Mouse (Mus musculus) retina, postnatal 1 day (tissue): ENCODE measurements at regions not wholly inside any gene's neighbourhood (a gene's known extent, or its start where the extent isn't known, plus 50 kb on each side); places are given as distances from the start of the nearest gene placed in this dataset.

Experiments used
- DNase-seq: peaks from one replicate; pipeline ENCODE4 v3.0.0-alpha.2; 2012

DNA sequence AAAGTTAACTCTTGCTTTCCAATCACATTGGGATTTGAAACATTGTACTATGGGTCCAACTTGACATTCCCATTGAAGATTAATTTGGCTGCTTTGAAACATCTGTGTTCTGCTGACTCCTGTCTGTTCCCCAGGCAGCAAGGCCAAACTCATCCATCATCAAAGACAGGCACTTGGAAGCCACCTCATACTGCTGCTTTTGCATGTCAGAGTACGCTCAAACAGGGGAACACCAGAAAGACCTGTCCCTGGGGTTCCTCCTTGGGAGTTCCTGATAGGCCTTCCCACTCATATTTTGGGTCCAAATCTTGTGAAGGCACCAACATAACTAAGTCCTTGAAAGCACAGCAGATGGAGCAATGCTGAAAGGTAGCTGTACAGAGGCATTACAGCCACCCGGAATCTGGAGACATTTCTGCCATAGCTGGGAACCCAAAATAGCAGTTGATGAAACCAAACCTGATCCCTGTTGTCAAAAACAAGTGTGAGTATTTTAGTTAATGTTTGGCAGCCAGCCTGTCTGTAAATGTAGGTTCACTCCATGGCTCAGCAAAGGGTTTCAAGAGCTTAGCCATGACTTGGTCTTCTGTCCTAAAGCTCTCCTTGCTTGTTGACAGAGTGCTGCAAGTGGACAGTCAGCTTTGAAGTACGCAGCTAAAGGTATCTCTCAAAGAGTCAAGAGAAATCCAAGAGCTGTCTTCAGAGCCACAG, 147.0 kb upstream of the Spag17 start:
- no peak for DNase-seq

DNA sequence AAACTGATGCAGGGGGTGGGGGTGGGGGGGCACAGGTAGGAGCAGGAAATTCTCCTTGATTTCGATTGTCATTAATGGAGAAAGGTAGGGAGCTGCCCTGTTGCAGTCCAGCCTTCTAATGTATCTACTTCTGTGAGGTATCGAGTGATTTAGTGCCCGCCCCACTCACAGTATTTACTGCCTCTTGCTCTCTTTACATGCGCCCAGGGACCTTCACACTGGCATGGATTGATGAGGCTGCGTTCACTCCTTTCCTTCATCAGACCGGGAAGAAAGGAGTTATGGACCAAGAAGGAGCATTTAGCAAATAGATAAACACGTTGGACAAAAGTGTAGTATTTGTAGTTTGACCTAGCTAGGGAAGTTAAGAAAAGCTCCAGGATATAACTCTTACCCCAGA, 145.6 kb upstream of the Spag17 start:
- DNase-seq: no peak

DNA sequence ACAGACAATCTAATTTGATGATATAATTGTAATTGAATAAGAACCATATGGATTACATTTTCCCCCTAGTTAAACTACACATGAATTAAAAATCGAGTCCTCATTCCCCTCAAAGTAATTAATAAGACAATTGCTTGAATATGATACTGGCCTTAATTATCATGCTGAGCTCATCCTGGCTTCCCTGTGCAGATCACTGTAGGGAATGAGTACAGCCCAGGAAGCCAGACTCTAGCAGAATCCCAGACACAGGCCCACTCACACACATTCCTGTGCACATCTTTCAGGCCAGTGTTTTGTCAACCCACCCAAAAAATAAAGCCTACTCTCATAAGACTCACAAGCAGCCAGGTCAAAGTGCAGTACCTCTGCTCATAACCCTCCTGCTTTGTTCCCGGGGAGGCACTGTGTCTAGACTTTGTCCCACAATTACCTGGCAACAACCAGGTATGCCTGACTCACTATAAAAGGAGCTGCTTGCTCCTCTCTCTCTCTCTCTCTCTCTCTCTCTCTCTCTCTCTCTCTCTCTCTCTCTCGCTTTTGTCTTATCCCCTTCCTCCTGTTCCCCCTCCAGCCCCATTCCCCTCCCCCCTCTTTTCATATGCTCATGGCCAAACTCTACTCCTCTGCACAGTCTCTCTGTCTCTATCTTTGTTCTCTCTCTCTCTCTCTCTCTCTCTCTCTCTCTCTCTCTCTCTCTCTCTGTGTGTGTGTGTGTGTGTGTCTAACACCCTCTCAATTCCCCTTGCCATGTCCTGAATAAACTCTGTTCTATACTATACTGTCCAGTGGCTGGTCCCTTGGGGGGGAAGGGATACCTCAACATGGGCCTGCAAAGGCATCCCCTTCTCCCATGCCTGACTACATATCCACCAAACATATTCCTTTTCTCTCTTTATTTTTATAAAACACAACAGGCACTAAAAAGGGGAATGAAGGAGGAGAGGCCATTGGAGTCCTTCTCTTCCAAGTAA, 143.7 kb upstream of the Spag17 start:
- no peak for DNase-seq

DNA sequence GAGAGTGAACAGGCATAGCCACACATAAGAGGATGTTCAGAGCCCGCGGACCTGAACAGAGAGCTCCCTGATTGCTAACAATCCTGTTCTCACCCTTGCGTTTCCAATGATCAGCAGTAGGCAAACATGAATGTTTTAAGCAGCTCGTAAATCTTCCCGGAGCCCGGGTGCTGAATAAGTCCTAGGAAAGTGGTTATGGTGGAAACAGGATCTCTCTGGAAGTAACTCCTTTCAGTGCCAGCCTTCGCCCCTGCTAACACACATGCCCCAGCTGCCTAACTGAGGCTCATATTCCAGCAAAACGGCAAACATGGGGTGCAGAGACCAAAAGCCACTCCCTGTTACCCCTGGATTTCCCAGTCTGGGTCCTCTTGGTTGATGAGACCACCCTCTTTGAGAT, 135.5 kb upstream of the Spag17 start:
- no peak for DNase-seq

DNA sequence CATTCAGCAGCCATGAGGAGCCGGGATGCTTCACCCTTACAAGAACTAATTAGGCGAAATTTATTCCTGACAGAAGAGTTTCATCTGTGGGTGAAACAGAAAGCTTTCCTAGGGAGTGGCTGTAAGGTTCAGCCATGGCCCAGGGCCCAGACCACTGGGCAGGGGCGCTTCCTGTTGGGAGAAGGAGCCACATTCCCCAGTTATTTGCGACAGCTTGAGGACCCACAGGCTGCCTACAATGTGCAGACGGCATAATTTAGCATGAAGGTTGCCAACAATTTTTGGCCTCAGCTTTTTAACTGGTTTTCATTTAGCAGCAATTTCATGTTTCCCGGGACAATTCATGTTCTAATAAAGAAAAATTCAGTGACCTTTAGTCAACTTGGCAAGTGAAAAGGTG, 106.7 kb upstream of the Spag17 start:
- DNase-seq: no peak

DNA sequence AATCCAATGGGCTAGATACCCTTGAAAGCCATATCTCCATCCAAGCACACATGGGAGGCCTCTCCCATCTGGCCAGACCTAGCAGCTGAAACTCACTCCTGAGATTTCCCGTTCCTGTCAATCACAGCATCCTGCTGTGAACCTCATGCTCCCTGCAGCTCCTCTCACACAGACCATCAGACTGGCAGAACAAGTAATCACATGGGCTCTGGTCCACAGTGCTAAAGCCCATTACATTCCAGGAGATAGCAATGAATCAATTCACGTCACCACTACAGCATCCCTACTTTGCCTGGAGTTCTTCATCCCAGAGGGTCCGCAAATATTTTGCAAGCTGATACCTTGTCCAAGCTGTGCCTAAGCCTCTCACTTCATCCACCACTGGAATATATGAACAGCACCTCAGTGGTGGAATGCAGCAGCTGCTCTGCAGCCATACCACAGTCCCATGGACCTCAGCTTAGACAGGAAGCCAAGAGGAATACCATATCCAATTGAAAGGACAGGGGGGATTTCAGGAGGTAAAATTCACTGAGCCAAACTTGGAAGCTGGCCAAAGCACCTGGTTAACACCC, 99.2 kb upstream of the Spag17 start:
- no peak for DNase-seq

DNA sequence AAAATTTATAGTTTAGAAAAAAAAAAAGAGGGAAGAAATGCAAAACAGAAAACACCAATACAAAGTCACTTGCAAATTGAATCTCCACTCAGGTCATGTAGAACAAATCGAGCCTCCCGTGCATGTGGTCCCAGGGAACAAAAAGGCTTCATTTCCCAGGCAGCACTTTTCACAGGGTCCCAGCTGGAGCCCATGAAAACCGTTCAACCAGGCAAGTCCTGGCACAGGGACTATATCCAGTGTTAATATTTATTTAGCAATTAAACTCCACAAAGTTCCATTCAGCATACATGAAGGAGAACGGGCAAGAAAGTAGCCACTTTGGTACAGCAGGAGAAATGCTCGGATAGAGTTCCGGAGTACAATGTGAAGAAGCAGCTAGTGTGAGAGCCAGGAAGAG, 93.9 kb upstream of the Spag17 start:
- DNase-seq: no peak

DNA sequence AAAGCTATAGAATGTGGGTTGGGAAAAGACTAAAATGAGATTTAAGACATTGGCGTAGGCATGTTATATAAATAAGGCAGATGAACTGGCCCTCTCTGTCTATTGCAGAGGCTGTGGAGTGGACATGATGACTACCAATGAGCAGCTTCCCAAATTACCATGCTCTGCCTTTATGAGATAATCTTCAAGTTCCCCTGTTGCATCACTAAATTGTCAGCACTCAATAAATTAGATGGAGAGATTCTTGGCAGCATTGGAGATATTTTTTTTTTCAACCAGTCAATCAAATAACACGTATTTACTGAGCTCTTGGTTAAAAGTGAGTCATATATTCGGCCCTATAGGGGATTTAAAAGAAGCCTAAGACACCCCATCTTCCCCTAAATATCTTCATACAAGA, 91.6 kb upstream of the Spag17 start:
- no peak for DNase-seq

DNA sequence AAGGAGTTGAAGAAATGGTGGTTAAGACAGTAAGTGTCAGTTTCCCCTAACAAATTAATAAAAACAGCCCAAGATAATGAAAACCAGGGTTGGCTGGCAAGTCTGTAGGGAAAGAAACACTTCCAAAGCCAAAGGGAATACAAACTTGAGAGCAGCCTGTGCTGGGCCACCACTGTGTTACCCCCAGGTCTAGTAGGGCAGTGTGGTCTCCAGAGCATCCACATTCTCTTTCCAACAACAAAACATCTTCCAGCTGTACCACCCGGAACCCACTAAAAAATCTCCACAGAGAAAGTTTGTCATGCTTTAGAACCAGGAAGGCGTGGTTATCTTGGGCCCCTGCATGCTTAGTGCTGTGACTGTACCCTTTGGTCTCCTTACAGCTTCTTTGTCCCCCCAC, 89.4 kb upstream of the Spag17 start:
- no peak for DNase-seq

DNA sequence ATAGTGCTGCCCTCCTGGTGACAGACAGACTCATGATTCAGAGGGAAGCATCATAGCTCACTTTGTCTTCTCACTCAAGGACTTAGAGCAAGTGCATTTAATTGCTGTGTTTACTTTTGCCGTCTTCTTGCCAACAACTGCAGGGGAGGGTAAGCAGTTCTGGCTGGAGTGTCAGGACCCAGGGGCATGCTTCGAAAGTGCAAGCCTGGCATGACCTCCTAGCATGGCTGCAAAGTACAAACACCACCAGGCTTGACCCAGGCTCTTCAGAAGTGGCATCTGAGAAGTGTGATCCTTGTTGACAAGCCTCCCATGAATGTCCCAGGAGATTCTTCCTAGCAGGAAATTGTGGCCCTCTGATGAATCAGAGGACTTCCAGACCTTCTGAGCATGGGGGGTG, 87.4 kb upstream of the Spag17 start:
- no peak for DNase-seq

DNA sequence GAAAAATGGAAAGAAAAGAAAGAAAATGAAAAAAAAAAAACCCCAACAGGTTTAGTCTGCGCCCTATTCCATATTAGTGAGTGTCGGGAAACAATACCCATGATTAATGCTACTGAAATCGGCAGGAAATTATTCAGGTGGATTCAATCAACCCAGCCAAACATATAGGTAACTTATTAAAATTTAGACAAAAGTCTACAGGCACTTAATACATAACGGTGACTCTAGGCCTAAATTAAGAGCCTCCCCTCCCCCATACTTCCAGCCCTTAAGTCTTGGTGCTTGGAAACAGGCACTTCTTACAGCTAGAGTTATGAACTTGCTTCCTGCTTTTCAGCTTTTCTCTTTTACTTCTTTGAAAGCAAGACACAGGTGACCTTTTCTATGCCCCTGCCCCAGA, 74.7 kb upstream of the Spag17 start:
- no peak for DNase-seq

DNA sequence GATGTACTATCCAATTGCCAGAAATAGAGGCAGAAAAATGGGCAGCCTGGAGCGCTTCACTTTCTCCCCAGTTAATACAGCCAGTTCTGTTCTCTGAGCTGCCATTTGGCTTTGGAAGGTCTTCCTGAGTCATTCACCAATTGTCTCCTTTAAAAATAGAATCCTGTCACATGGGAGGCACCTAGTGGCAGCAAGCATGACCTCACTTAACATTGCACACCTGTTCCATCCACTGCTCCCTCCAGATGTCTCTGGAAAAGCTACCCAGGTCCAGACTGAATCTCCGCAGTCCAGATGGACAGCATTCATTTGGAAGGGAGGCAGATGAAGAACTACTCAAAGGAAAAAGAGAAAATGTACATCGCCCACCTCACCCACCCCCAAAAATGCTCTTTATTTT, 73.9 kb upstream of the Spag17 start:
- DNase-seq: no peak

DNA sequence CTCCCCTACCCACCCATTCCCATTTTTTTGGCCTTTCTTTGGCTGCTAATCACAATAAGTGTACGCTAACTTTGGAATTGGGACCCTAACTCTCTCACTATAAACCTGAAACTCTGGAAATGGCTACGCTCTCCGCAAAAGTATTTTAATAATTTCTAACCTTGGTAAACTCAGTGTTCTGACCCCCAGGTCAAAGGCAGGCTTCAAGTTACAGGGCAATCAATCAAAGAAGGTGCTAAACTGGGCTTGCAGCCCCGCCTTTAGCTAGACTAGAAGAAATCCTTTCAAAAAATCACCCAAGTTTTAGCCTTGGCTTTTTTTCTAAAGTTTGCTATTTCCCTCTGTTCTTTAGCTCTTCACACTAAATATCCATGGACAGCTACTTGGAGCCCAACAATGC, 72.4 kb upstream of the Spag17 start:
- DNase-seq: no peak

DNA sequence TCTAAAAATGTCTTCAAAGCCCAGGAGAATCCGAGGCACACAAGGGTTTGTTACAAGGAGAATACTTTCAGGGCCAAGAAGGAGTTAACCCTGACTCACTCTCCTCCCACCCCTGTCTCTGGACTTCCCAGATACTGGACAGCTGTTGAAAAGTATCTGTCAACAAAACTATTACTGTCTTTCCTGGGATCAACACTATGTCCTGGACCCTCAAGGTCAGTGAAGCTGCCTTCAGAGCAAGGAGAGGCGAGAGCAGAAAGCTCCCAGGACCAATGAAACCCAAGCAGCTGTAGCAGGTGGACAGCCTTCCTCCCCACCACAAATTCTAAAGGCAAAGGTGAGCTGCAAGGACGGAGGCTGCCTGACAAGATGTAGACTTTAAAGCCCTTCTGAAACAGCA, 70.1 kb upstream of the Spag17 start:
- no peak for DNase-seq

DNA sequence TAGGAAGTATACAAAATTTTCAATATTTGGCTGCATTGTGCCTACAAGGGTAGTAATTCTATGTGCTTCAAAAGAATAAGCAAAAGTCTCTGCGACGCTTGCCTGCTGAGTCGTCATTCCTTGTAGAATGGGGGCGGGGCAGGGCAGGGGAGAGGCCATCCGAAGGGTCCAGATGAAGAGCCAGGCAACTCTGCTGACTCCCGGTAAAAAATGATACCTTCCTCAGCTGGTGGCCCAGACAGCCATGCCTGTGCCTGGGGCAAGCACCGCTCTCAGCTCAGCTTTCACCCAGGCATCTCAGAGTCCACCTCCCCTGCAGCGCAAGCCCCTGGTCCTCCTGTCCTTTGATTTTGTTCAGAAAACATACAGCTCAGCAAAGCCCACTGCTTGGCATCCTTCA, 67.2 kb upstream of the Spag17 start:
- DNase-seq: no peak

DNA sequence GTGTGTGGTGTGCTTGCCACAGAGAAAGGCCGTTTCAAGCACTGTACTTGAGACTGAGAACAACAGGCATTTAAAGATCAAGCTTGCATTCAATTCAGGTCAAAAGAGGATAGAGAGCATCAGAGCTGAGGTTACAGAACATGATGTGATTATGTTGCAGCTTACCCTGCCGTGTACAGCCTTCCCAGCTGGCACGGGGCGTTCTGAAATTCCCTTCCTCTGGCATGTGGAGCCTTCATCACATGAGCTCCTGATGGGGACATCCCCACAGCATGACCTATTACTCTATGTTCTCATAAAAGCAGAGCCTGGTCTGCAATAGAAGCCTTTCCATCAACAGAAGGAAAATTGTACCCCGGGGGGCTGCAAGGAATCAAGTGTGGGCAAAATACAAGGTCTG, 62.5 kb upstream of the Spag17 start:
- DNase-seq: no peak

DNA sequence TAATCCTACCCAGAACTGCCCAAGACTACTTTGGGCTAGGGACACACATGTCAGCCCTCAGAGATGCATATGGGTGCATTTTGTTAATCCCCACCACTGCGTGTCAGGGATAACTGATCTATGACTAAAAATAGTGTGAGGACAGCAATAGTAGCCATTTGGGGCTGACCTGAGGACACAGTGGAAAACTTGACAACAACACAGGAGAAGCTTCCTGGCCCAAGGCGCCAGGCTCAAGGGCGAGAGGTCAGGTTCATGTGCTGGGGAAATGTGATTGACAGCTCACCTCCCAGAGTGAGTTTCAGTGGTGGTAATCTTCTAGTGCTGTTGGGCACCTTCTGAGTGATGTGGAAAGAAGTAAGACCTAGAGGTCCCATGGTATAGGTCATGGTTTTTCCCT, 62.0 kb upstream of the Spag17 start:
- no peak for DNase-seq
